Mouse (Mus musculus) kidney, adult 2 months (tissue): Measurements from ENCODE around the gene Adgrg6.

Experiments used
- CTCF ChIP-seq: fragments of 200-500 bp; conservative IDR thresholded peaks from 2 replicates; pipeline ENCODE4 v1.5.1; 2011; ENCODE audit warnings: low read depth, mild to moderate bottlenecking, control low read depth, low read length, moderate library complexity, mixed read lengths; ENCODE audit not compliant: insufficient read depth, insufficient read length
- POLR2A ChIP-seq: fragments of 200-500 bp; IDR thresholded peaks from one replicate; pipeline ENCODE4 v1.6.1; 2011; ENCODE audit warnings: low read depth, low read length, control low read depth

- TF ChIP-seq POLR2A: no peak
- no peak for TF ChIP-seq CTCF
Observed at GRCm38 (mm10) chr10:14365065-14365589, 180.3 kb downstream of the Adgrg6 start.
